11 mouse cellular contexts compared by ENCODE assay signal in the genomic region with DNA sequence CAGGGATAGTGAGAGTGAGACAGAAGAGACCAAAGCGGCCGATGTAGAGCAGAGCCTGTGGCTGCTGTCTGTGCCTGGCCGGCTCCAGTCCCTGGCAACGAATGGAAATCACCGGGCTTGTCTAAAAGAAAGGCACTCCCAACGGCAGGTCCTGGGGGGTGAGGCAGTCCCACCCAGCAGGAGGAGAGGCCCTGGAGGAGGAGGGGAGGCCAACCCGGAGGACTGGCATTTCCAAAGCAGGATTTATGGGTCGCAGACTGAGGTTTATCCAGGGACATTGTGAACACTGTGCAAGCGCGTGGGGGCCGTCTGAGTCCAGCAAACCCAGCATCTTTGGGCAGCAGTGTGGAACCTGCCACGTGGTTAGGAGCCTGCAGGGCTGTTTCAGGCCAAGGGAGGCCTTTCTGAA. TPM values are rescaled to one million over a fixed set of nuclear protein-coding genes. Genes with fewer than 3 reads are reported as not detected.
DNase-seq lines count a peak whose midpoint lies in the region; ATAC-seq and TF ChIP-seq lines count a peak whose summit lies in the region.
"Had no signal": no experiment of that assay in that cellular context is flagged by ENCODE, and none has a peak within 500 bp of the region (broad histone marks: within the 10 kb centered on the region; RNA-seq: fewer than 3 reads in every experiment).

No protein-coding gene starts in this region.

- no peaks in the 10 kb centered on the region for H3K36me3 ChIP-seq in forebrain, embryonic 12.5 days (replicated peaks)
- no peaks in the 10 kb centered on the region for H3K36me3 ChIP-seq in forebrain, embryonic 16.5 days (ENCODE audit: control insufficient read depth, insufficient read depth)
- H3K36me3 ChIP-seq in limb, embryonic 12.5 days: no peaks in the 10 kb centered on the region

- no peak for TF ChIP-seq CTCF in cerebellum, adult 2 months (IDR thresholded peaks at IDR 0.05; ENCODE audit: borderline replicate concordance, insufficient read depth, low read depth, low read length)

- no peak overlapping the region for H3K4me3 ChIP-seq in forebrain, embryonic 12.5 days (replicated peaks)
- no peak overlapping the region for H3K4me3 ChIP-seq in forebrain, embryonic 16.5 days (replicated peaks; ENCODE audit: low read length)
- no peak overlapping the region for H3K4me3 ChIP-seq in limb, embryonic 12.5 days (replicated peaks)
- no peak overlapping the region for H3K4me3 ChIP-seq in cerebellum, adult 2 months (replicated peaks; ENCODE audit: insufficient read depth, low read depth, low read length)
- H3K4me3 ChIP-seq: layer of hippocampus, adult 2 months had no signal

- no peak for TF ChIP-seq POLR2A in cerebellum, adult 2 months (IDR thresholded peaks at IDR 0.05; ENCODE audit: borderline replicate concordance, insufficient read depth, low read length)

- ATAC-seq in forebrain, embryonic 12.5 days (ENCODE audit: low FRiP score): no peak
- no peak for ATAC-seq in forebrain, embryonic 16.5 days
- ATAC-seq in limb, embryonic 12.5 days (ENCODE audit: insufficient number of reproducible peaks, insufficient read depth, low FRiP score, low TSS enrichment, low read depth): no peak

- peaks cover 39% of the 10 kb centered on the region for H3K4me1 ChIP-seq in forebrain, embryonic 12.5 days
- peaks cover 31% of the 10 kb centered on the region for H3K4me1 ChIP-seq in forebrain, embryonic 16.5 days (replicated peaks; ENCODE audit: control insufficient read depth, insufficient read depth, low read length)
- peaks cover 58% of the 10 kb centered on the region for H3K4me1 ChIP-seq in limb, embryonic 12.5 days (replicated peaks)
- H3K4me1 ChIP-seq in cerebellum, adult 2 months (ENCODE audit: control insufficient read depth, insufficient read depth, low read length): peaks cover 7% of the 10 kb centered on the region

- 33% methylated on average over 12 of the region's 12 CpGs for WGBS in forebrain, embryonic 12.5 days
- 18% methylated on average over 12 of the region's 12 CpGs for WGBS in forebrain, embryonic 16.5 days
- 23% methylated on average over 12 of the region's 12 CpGs for WGBS in limb, embryonic 12.5 days
- 38% methylated on average over 12 of the region's 12 CpGs for WGBS in cerebellum, adult 2 months

- peak; percentile 18 for DNase-seq in ovary, postnatal 14 days (ENCODE audit: low spot score)
- DNase-seq in ovary, adult 18-20 months (ENCODE audit: low spot score): no peak
- DNase-seq in testis, postnatal 10 days (ENCODE audit: low spot score): peak; percentile 67
- no peak for DNase-seq in adrenal gland, postnatal 4 days (ENCODE audit: low spot score in 2 of 2)
- no peak for DNase-seq in cerebellum, adult 2 months
- DNase-seq: cerebellum, adult 9-10 months; lung, embryonic 14.5 days had no signal

- H3K9ac ChIP-seq in forebrain, embryonic 12.5 days: no peak overlapping the region
- H3K9ac ChIP-seq in forebrain, embryonic 16.5 days (replicated peaks; ENCODE audit: low read depth, low read length): no peak overlapping the region
- 0 out of 2 replicates have a peak overlapping the region, but pooled peaks have one; percentile 18 for H3K9ac ChIP-seq in limb, embryonic 12.5 days (replicated peaks)
- H3K9ac ChIP-seq: lung, embryonic 14.5 days had no signal

- H3K9me3 ChIP-seq in forebrain, embryonic 12.5 days: no peaks in the 10 kb centered on the region
- H3K9me3 ChIP-seq in forebrain, embryonic 16.5 days (ENCODE audit: control insufficient read depth, low read length): no peaks in the 10 kb centered on the region
- no peaks in the 10 kb centered on the region for H3K9me3 ChIP-seq in limb, embryonic 12.5 days

- H3K4me2 ChIP-seq in forebrain, embryonic 12.5 days: no peak overlapping the region
- no peak overlapping the region for H3K4me2 ChIP-seq in forebrain, embryonic 16.5 days (ENCODE audit: low read length)
- H3K4me2 ChIP-seq in limb, embryonic 12.5 days: no peak overlapping the region
- H3K4me2 ChIP-seq: lung, embryonic 14.5 days had no signal

- H3K27me3 ChIP-seq in forebrain, embryonic 12.5 days: no peaks in the 10 kb centered on the region
- no peaks in the 10 kb centered on the region for H3K27me3 ChIP-seq in forebrain, embryonic 16.5 days (replicated peaks; ENCODE audit: control insufficient read depth, insufficient read depth, low read length)
- H3K27me3 ChIP-seq in limb, embryonic 12.5 days: no peaks in the 10 kb centered on the region
- H3K27me3 ChIP-seq in cerebellum, adult 2 months (ENCODE audit: control insufficient read depth, insufficient read depth, low read length): no peaks in the 10 kb centered on the region

- 0 out of 2 replicates have a peak overlapping the region, but pooled peaks have one; percentile 11 for H3K27ac ChIP-seq in forebrain, embryonic 12.5 days
- no peak overlapping the region for H3K27ac ChIP-seq in forebrain, embryonic 16.5 days (ENCODE audit: low read length)
- H3K27ac ChIP-seq in limb, embryonic 12.5 days: peak overlapping the region; percentile 78
- H3K27ac ChIP-seq in cerebellum, adult 2 months (ENCODE audit: insufficient read depth, low read length): no peak overlapping the region
- H3K27ac ChIP-seq: layer of hippocampus, adult 2 months had no signal

RNA-seq across cellular contexts. Expression of gene 2410131K14Rik, which starts 52.3 kb away (rescaled TPM):
- polyA plus RNA-seq in forebrain, embryonic 12.5 days (2016; fragmentation: Nextera tagmentation; extraction: Ambion mirVana): 13.2 and 13.7 TPM in 2 replicates
- polyA plus RNA-seq in forebrain, embryonic 16.5 days (2015; fragmentation: Nextera tagmentation; extraction: Ambion mirVana): 17.8 and 18.6 TPM in 2 replicates
- 12.3 and 12.8 TPM in 2 replicates for polyA plus RNA-seq in limb, embryonic 12.5 days (2016; fragmentation: Nextera tagmentation; extraction: Ambion mirVana)
- total RNA-seq in adrenal gland, postnatal 4 days (2021): 1 to 10 TPM; 6.2 to 6.3 TPM
- 23.6 and 24.7 TPM in 2 replicates for polyA plus RNA-seq in cerebellum, adult 2 months (2012; rRNA removed)

RNA-seq across cellular contexts. Expression of gene Rnft2, which starts 52.4 kb away (rescaled TPM):
- polyA plus RNA-seq in forebrain, embryonic 12.5 days (2016; fragmentation: Nextera tagmentation; extraction: Ambion mirVana): 8.3 and 11.0 TPM in 2 replicates
- 9.4 and 11.1 TPM in 2 replicates for polyA plus RNA-seq in forebrain, embryonic 16.5 days (2015; fragmentation: Nextera tagmentation; extraction: Ambion mirVana)
- 3.6 and 6.8 TPM in 2 replicates for polyA plus RNA-seq in limb, embryonic 12.5 days (2016; fragmentation: Nextera tagmentation; extraction: Ambion mirVana)
- 1 to 10 TPM; 9.3 to 9.9 TPM for total RNA-seq in adrenal gland, postnatal 4 days (2021)
- 53.8 and 63.7 TPM in 2 replicates for polyA plus RNA-seq in cerebellum, adult 2 months (2012; rRNA removed)

Comparison
In these comparisons a context has a peak if more than half of its experiments do, and no peak if none do; other contexts are left out.
1. H3K27ac ChIP-seq: peak in forebrain, embryonic 12.5 days (single experiment) and limb, embryonic 12.5 days (single experiment); none in forebrain, embryonic 16.5 days (single experiment) and cerebellum, adult 2 months (single experiment).
2. DNase-seq: peak in ovary, postnatal 14 days (single experiment) and testis, postnatal 10 days (single experiment); none in ovary, adult 18-20 months (single experiment), adrenal gland, postnatal 4 days (0 of 2) and cerebellum, adult 2 months (0 of 2).